Mouse (Mus musculus) megakaryocyte, adult 5-6 weeks (primary cell): ENCODE results near the gene Olfr54. TPM values are rescaled to one million over a fixed set of nuclear protein-coding genes. Genes with fewer than 3 reads are reported as not detected.

Experiments
- total RNA-seq, 2 experiments: library from RNA; stranded (forward) in 1 of 2; stranded (reverse) in 1 of 2; fragments of 153-499, 151-499 nt in 1 of 2; fragments of 221-1000, 200-1000 nt in 1 of 2; gene quantifications; 2 replicates each; pipeline versions ENCODE4 v1.2.3 to v1.2.4; 2015 to 2017

Olfr54 gene
- total RNA-seq, 2 experiments from 2014 or later, result 0.18 TPM; not detected in 1

Other genes with a start within 250 kb of the Olfr54 start
- gene Zfp354c, start 186.5 kb upstream of the Olfr54 start, total RNA-seq (2015), result 0.02 and 0.18 TPM in 2 replicates
- 0.04 and 0.33 TPM in 2 replicates for gene Zfp354c, start 186.5 kb upstream of the Olfr54 start, total RNA-seq (2017)
- not detected in 2 replicates for gene Zfp879, start 172.7 kb upstream of the Olfr54 start, total RNA-seq (2015)
- gene Zfp879, start 172.7 kb upstream of the Olfr54 start, total RNA-seq (2017), result not detected in 2 replicates
- 0.73 and 1.9 TPM in 2 replicates for gene Grm6, start 163.6 kb upstream of the Olfr54 start, total RNA-seq (2015)
- 0.11 and 0.89 TPM in 2 replicates for gene Grm6, start 163.6 kb upstream of the Olfr54 start, total RNA-seq (2017)
- gene Zfp454, start 126.6 kb upstream of the Olfr54 start, total RNA-seq (2015), result not detected in 2 replicates
- gene Zfp454, start 126.6 kb upstream of the Olfr54 start, total RNA-seq (2017), result not detected in 2 replicates
- 0.11 and 0.80 TPM in 2 replicates for gene Zfp2, start 98.1 kb upstream of the Olfr54 start, total RNA-seq (2015)
- not detected in 2 replicates for gene Zfp2, start 98.1 kb upstream of the Olfr54 start, total RNA-seq (2017)
- gene Zfp354b, start 82.6 kb upstream of the Olfr54 start, total RNA-seq (2015), result not detected in 2 replicates
- 0.16 TPM in 1 of 2 replicates, not detected in the other for gene Zfp354b, start 82.6 kb upstream of the Olfr54 start, total RNA-seq (2017)
- gene 4933414I15Rik, start 70.5 kb upstream of the Olfr54 start, total RNA-seq (2015), result not detected in 2 replicates
- gene 4933414I15Rik, start 70.5 kb upstream of the Olfr54 start, total RNA-seq (2017), result not detected in 2 replicates
- not detected in 2 replicates for gene Prop1, start 60.5 kb upstream of the Olfr54 start, total RNA-seq (2015)
- gene Prop1, start 60.5 kb upstream of the Olfr54 start, total RNA-seq (2017), result not detected in 2 replicates
- gene Olfr1378, start 47.7 kb upstream of the Olfr54 start, total RNA-seq (2015), result not detected in 2 replicates
- not detected in 2 replicates for gene Olfr1378, start 47.7 kb upstream of the Olfr54 start, total RNA-seq (2017)
- not detected in 2 replicates for gene Olfr1377, start 32.3 kb upstream of the Olfr54 start, total RNA-seq (2015)
- gene Olfr1377, start 32.3 kb upstream of the Olfr54 start, total RNA-seq (2017), result not detected in 2 replicates
- not detected in 2 replicates for gene Olfr51, start 10.6 kb upstream of the Olfr54 start, total RNA-seq (2015)
- gene Olfr51, start 10.6 kb upstream of the Olfr54 start, total RNA-seq (2017), result not detected in 2 replicates
- not detected in 2 replicates for gene Olfr1375, start 33.9 kb downstream of the Olfr54 start, total RNA-seq (2015)
- not detected in 2 replicates for gene Olfr1375, start 33.9 kb downstream of the Olfr54 start, total RNA-seq (2017)
- gene Zfp354a, start 45.0 kb downstream of the Olfr54 start, total RNA-seq (2015), result not detected in 2 replicates
- 0.22 TPM in 1 of 2 replicates, not detected in the other for gene Zfp354a, start 45.0 kb downstream of the Olfr54 start, total RNA-seq (2017)
- gene Gm12569, start 206.2 kb downstream of the Olfr54 start, total RNA-seq (2015), result not detected in 2 replicates
- gene Gm12569, start 206.2 kb downstream of the Olfr54 start, total RNA-seq (2017), result not detected in 2 replicates
- 152 and 158 TPM in 2 replicates for gene Clk4, start 247.5 kb downstream of the Olfr54 start, total RNA-seq (2015)
- gene Clk4, start 247.5 kb downstream of the Olfr54 start, total RNA-seq (2017), result 162 and 164 TPM in 2 replicates
- gene BC049762, start 248.8 kb downstream of the Olfr54 start, total RNA-seq (2015), result not detected in 2 replicates
- gene BC049762, start 248.8 kb downstream of the Olfr54 start, total RNA-seq (2017), result not detected in 2 replicates